Mouse (Mus musculus) cerebellum, adult 18-20 months (tissue): ENCODE results near the gene Pvalb.

Source experiments
- DNase-seq, 2 experiments: peaks; one replicate each; pipeline ENCODE4 v3.0.0; 2021

The Pvalb gene

DNA sequence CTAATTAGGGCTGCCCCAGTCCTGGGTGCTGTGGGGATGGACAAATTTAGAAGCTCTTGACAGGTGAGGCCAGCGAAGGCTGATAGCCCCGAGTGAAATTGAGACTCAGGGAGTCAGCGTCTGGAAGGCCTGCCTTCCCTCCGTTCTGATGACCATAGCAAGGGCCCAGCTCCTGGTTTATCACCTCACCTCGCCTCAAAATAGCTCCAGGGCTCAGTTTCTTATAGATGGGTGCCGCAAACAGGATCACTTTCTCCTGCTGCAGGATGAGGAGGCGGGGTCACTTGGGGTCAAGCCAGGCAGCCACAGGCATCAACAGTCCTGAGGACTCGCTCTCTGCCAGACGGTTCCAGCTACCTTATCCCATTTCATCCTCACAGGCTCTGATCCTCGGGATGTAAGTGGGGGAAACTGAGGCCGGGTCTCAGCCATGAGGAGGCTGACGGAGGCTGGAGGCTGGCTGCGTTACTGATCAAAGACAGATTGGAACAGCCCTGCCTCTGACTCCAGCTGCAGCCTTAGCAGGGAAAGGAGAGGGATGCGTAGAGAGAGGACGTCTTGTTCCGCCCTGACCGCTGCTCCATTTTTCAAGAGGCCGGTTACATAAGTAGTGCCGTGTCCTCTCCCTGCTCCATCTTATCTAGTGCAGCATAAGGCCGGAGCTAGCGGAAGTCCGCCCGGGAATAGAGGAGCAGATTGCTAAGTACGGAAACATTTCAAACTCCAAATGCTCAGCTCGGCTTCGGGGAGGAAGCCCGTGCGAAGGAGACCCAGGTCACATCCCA, 10.9 kb downstream of the Pvalb start:
- peak in 1 of 2 experiments; percentile 25 for DNase-seq

DNA sequence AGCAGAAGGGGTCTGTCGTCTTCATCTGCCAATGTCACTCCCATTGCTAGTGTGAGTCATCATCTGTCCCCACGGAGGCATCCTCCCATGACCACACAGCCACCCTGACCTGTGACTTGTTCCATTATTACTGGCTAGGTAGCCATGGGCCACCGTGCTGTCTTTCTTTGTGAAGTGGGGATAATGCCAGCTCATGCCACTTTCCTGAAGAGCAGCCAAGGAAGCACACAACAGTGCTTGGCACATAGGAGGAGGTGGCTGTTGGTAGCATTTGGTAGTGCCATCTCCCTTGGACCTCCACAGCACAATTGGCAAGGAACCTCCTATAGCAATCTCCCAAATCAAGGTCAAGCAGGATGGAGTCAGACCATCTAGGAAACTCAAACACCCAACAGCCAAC, 11.9 kb downstream of the Pvalb start:
- no peak for DNase-seq

DNA sequence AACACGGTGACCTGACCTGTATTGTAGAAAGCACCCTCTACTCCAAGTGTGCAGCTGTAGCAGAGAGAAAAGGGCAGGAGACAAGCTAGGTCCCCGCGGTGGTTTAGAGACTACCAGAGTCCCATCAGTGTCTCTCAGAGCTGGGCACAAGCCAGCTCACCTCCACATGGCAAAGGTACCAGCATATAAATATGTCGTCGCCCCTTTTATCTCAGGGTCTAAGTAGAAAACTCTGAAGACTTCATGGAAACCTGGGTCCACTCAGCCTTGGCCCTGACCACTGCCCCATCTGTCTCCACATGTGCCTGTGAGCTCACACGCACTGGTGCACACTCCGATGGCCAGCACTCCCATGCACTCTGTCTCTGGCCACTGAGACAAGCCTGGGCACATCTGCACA, 16.6 kb downstream of the Pvalb start:
- no peak for DNase-seq

DNA sequence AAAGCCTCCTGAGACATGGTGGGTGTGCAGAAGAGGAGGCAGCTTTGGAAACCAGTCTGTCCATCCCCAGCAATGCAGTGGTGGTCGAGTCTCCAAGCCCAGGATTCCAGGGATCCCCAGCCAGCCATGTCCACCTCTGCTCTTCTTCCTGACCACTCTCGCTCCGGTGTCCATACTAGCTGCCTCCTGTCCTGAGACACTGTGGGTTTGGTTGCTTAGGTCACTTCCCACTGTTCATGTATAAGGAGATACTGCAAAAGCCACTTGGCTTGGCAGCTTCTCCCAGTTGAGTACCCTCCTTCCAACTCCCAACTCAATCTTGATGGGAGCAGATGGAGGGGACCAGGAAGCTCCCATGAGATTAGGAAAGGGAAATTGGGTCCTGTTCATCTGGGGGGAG, 17.7 kb downstream of the Pvalb start:
- DNase-seq, result no peak

DNA sequence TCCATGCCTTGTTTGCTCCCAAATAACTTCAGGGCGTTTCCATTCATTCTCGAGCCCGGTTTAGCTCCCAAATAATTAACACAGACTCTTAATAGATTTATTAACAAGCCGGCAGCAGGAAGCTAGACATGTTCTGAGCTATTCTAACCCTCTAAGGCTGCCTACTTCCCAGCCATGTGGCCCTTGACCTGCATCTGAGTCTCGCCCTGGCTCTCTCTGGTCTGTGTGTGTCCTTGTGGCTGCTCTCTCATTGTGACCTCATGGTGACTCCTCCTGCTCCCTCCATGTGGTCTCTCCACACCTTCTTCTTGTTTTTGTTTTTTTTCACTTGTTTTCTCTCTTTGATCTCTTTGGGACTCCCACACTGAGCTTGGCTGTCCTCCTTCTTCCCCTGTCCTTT, 19.3 kb downstream of the Pvalb start:
- DNase-seq, result no peak

DNA sequence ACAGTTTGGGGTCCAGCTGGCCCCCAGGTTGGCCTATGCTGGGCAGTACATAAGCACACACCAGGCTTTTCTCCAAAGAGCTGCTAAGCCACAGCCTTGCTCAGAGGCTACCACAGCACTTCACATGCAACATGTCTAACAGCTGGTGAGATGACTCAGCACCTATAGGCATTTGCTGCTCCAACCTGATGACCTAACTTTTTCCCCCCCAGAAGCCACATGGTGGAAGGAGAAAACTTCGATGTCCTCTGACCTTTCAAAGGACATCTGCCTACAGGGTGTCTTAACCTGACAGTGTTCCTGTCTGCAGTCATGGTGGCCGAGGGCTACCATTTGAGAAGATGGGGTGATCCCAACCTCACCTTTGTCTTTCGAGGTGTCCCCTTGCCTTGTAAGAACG, 20.6 kb downstream of the Pvalb start:
- no peak for DNase-seq

DNA sequence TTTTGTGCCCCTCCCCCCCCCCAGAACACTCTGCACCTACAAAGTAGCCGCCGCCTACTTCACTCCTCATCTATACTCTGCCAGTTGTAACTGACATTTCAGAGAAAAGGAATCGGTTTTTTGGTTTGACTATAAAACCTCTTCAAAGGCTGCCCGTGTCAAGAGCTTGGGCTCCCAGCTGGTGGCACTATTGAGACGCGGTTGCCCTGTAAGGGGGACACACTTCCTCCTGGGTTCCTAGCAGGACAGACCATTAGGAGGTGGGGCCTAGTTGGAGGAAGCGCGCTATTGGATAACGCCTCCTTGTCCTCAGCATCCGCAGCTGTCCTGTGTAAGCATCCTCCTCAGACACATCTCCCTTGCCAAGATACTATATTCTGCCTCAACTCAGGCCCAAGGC, 21.3 kb downstream of the Pvalb start:
- no peak for DNase-seq

DNA sequence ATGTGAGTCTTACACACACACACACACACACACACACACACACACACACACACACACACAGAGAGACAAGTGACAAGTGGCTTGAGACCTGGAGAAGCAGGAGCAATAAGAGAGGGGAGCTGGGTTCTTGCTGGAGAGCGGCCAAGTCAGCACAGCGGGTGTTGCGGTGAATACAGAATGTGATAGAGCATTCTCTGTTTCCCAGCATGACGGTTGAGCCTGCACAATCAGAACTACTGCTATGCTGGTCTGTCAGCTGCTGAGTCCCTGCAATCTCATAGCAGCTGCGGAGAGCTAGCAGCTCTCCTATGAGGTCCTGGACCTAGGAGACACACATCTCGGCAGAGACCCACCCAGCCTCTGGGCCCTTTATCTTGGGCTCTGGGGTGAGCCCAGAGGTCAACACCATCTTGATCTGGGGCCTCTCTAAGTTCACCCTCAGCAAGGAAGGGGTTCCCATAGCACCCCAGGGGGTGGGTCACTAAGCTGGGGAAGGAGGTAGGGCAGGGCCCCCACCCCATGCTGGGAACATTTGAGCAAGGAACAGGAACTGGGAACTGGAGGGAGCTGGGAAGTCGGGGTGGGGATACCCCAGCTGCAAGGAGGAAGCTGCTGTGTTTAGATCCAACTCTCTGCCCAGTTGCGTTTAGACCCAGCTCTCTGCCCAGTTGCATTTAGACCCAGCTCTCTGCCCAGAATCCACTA, 24.3 kb downstream of the Pvalb start:
- peak in 1 of 2 experiments; percentile 27 for DNase-seq

DNA sequence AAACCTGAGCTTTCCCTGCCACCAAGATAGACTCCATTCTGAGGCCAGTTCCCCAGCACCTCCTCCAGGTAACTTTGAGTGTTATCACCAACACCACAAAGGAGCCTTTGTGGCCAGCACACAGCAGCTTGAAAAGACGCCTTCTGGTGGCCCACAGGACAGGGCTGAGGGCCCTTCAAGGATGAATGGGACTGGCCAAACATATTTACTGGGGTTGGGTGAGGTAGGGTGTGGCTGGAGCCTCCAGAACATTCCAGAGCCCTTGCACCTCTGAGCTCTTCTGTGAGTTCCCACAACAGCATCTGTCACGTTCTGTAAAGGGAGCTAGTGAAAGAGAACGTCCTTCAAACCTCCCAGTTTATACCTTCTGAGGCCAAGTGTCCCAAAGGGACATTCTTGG, 26.4 kb downstream of the Pvalb start:
- DNase-seq, result no peak

DNA sequence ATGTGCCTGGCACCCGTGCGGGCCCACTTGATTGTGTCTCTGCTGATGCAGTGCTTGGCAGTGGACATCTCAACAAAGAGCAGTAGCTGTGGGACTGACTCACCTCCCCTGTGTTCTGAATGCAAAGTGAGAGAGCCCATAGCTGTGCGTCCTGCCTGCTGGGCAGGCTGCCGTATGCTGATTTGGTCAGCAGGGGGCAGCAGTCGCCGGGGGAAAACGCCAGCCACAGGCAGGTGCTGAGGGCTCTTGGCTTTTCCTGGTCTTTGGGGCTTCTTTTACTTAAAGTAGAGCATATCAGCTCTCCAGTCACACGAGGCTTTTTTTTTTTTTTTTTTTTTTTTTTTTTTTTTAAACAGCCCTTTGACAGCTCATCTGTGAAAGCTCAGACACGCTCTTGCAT, 27.8 kb downstream of the Pvalb start:
- peak; percentile 79 to 89 for DNase-seq

DNA sequence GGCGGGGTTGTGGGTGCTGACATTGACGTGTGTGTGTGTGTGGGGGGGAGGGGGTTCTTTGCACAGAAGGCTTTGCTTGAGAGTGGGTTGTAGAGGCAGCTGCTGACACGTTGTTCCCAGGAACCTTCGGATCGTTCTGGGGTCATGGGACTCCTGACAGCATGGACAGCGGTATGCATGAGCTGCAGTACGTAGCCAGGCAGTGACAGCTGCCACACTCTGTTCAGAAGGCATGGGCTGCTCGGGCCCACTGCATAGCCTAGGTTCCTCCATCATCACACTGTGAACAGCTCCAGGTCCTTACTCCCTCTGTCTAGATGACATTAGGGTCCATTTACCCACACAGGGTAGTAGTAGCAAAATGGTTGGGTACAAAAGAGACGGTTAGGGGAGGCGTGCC, 28.9 kb downstream of the Pvalb start:
- no peak for DNase-seq

DNA sequence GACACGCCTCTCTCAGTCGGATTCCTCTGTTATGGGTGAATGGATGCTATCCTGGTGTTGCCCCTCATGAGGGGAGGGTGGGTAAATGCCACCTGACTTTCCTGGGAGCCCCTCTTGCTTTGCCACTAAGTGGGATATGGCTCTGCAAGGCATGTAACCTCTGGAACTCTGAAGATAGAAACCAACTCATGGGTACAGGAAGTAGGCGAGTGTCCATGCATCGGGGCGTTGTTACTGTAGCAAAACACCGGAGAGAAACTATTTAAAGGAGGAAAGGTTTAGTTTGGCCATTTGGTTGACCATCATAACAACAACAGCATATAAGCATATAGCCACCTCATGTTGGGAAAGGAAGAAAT, 31.3 kb downstream of the Pvalb start:
- no peak for DNase-seq

DNA sequence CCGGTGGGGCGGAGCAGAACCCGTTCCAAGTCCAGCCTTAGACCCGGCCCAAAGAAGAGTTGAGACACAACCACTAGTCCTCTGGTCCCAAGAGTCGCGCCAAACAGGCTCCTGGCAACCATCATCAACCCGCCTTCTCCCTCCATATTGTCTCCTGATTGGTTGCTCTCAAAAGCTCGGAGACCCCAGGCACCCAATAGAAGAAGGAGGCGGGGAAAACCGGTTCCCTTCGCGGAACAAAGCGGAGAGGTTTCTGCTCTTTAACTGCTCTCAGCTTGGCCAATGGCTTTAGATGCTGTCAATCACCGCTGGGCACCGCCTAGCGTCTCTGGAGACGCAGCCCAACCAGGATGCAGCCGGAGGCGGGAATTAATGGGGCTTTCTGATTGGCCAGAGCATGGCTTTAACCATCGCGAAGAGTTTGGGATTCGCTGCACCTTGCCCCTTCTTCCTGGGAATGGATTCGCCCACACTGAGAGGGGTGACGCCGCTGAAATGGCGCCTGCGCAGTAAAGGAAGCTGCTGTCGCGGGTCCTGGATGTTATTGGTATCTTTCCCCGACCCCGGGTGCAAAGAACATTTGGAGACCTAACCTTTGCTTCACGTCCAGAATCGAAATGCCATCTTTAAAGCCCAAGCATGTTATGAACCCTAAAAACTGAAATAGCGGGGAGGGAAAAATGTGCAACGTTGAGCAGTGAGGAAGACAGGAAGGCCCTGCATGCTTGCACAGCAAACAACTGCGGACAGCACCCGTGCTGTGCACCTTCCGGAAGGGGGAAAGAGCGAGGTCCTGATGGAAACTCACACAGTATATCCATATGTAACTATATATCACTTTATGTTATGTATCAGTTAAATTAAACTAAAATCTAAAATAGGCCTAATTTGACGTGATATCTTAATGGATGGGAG, 32.0 kb downstream of the Pvalb start, which contains the start of gene Ift27:
Gene Ift27, minus strand, starts transcription at position 136 of the 915 bp plus-strand sequence.
- DNase-seq, result peak; percentile 95 to 100

DNA sequence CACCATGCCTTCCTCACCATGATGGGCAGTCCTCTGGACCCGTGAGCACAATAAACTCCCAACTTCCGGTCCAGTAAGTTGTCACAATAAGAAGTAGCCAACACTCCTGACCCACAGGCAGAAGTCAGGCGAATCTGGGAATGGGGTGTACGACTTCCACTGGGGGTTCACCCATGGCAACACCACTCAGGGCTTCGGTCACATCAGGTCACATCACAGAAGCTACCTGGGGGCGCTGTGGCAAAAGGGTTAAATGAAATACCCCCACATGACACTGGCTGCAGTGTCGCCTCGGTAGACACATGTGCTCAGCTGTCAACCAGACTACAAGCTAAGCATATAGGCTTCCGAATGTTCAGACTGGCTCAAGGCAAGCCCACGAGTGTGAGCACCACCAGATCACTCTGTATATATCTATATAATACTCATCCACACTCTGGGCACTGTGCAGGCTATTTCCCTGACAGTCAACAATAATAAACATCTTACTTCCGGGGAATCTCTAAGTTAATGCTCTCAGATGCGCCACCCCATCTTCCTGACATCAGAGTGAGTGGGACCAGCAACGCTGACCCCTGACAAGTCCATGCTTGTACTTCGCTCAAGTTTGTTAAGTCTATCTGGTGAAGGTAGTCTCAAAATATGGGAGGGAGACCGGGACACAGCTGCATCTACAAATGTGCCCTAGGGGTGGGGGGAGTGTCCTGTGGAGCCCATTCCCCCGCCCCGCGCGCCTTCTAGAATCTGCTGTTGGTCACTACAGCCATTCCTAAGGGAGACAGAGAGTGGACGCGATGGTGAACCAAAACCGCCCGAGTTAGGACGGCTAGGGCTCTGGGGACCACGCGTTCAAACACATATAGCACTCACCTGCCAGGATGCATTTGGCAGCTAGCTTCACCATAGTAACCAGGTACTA, 33.0 kb downstream of the Pvalb start:
- peak in 1 of 2 experiments; percentile 24 for DNase-seq

DNA sequence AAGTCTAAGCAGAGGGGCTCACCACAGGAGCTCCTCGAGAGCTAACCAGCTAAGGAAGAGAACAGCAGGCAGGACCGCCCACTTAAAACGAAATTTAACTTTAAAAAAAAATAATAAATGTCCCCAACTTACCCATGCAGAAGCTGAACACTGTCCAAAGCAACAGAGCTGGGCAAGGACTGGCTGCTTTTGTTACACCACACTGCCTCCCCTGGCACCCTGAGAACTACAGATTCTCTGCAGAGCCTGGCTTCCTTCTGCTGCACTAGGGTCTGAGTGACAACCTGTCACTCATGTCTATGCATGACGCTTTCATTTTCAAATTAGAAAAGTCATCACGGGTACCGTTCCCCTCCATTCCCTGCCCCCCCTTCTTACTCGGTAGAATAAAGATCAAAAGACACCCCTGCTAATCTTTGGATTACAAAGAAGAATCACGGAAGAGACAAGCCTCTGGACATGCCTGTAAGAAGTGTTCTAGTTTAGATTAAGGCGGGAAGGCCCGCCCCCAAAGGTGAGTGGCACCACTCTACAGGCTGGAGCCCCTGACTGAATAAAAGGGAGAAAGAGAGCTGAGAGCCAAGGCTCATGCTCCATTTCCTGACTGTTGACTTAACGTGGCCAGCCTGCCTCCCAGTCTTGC, 33.8 kb downstream of the Pvalb start:
- peak; percentile 47 to 62 for DNase-seq

DNA sequence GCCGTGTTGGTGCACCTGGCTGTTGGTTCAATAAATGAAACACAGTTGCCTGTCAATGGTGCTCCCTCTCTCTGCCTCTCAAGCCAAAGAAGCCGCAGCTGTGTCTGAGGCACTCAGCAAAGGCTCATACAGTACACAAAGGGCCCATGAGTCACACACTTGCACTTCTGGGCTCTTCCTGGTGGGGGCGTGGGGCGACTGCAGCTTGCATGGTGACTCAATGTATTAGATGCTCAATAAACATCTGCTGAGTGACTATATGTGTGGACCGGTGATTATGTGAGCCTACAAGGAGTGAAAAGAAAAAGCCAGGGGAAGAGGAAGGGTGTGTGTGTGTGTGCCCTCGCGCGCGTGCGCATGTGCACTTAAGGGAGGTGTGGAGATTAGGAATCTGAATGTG, 34.5 kb downstream of the Pvalb start:
- DNase-seq, result peak in 1 of 2 experiments; percentile 25

DNA sequence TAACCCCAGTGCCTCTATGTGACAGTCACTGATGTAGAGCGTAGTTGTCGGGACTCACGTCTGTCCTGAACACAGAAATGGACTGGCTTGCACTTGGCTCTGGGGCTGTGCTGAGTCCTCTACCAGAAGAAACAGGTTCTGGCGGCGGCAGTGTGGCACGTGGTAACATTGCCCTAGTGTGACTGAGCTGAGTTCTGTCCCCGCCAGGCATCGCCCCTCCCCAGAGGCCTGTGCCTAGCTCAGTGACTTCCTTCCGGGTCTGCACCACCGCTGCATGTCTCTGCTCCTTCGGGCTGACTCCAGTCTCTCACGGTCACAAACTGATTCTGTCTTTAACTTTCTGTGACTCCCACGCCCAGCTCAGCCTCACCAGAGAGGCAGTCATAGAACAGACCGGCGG, 35.5 kb downstream of the Pvalb start:
- DNase-seq, result no peak

DNA sequence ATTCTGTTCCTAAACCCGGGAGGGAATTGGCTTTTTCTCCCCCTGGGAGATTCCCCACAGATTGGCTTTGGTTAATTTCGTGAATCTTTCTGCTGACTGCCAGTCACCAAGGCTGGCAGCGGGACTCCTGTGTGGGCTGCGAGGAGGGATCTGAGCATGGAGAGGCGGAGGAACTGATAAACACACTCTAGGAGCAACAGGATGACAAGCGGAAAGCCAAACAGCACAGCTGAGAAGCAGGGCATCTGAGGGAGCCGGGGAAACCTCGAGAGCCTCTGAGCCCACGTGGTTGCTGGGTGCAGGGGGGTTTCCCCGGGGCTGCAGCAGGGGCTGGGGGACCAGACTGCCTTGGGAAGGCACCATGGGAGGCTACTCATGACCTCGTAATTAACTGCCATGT, 36.6 kb downstream of the Pvalb start:
- no peak for DNase-seq

DNA sequence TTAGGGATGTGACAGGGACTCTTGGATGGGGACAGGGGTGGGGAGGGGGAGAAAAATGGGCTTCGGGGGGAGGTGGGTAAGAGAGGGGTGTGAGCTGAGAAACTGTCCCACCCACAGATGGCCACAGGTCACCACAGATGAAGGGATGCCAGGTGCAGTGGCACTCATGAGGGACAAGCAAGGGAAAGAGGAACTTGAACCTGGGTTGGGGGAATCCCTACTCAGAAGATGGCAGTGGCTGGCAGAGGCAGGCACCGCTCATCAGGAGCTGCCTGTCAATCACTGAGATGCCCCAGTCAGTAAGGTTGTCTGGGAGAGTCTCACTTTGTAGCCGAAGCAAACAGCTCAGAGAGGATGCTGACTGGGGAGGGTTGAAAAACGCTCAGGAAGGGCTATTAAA, 40.9 kb downstream of the Pvalb start:
- DNase-seq, result no peak

DNA sequence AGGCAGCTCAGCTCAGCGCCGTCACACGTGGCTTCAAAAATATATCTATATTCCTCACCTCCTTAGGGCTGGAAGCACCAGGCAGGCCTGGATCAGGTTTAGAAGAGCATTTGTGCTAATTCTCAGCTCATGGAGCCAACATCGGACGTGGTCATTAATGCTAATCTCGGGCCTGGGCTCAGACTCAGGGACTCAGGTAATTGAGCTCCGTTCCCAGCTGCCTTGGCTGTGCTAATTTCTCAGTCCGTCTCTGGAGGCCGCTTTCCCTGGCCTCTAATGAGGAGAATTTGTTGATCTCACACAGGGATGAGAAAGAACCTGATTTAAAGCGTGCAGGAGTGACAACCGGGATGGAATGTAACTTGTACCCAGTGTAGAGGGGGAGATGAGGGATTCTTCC, 41.7 kb downstream of the Pvalb start:
- no peak for DNase-seq

DNA sequence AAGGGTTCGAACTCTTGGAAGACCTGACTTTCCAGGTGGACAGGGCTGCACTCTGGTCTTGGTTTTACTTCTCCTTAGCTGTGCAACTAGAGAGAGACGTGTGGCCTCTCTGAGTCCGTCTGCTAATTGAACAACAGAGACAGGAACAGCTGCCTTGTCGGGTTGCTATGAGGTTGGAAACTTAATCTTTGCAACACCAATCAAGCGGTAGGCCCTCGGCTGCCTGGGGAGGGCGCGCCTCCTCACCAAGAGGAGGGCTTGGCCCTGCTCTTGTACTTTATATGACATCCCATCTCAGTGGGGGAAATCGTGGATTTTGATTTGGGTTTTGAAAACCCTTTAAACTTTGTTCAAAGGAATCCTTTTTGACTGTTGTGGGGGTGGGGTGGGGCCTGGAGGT, 44.3 kb downstream of the Pvalb start:
- DNase-seq, result no peak

DNA sequence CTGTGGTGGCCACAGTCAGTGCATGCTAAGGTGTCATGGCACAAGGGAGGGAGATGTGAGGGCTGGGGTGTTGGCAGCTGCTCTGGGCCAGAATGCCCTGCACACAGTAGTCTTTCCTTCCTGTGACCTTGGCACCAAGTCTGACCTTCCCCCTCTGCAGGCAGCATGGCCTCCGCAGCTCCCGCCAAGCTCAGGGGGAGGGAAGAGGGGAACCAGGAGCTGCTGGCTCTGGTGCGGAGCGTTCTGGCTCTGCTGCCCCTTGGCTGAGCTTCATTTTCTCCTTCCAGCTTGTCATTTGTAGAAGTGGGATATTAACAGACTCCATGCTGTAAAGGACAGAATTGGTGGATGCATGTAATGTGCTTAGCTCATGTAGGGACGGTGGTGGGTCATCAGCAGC, 47.9 kb downstream of the Pvalb start:
- DNase-seq, result no peak
